Mouse (Mus musculus) regulatory T cell (primary cell): Measurements from ENCODE around the gene Rps28.
"Not testable (repeated sequence)": the region's sequence is repeated elsewhere in the genome, so short reads cannot be mapped to it uniquely, and the experiment has no call there.

Experiments
- in situ Hi-C: fragments of 300-600 bp; cut with MboI, MseI; formaldehyde crosslinking; loops from one replicate; pipeline ENCODE4 v1.15.1; 2025; ENCODE audit warnings: high pct_unique_total_duplicates

The Rps28 gene

DNA sequence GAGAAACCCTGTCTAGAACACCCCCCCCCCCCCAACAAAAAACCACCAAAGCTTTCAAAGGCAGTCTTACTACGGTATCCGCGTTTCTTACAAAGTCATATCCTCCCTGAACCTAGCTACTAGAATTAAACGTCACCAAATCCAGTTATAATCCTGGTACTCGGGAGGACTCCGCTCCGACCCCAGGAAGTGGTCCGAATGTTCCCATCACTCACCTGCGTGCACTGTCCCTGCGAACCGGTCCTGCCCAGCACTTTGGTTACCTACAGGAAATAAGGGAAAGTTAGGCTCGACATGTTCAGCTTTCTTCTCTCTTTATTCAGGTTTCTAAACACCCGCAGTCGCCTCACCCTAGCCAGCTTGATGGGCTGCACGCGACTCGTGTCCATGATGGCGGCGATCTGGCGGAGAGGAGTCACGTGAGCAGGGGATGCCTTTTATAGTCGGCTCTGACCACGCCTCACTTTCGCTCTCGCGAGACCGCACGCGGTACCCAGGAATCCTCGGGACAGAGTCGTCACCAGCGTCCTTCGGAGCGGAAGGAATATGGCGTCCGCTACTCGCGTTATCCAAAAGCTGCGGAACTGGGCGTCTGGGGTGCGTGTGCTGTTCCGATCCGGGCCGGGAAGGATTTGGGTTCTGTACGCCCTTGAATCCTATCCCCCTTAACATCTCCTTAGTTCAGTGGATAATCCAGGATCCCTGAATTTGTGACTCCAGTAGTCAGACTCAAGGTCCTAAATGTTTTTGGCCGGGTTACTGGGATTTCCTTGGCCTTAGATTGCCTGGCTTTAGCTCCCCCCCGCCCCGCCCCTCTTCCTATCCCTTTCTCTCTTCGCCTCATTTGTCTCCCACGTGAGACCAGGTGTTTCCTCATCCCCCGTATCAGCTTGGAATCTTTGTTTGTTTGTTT, at the start of gene Rps28, which contains the start of gene Ndufa7:
TSS of gene Rps28 (minus strand) at position 479 of the 913 bp plus-strand sequence.
TSS of gene Ndufa7 (plus strand) at position 489 of the 913 bp plus-strand sequence.
- in situ Hi-C loops: no loop called here

DNA sequence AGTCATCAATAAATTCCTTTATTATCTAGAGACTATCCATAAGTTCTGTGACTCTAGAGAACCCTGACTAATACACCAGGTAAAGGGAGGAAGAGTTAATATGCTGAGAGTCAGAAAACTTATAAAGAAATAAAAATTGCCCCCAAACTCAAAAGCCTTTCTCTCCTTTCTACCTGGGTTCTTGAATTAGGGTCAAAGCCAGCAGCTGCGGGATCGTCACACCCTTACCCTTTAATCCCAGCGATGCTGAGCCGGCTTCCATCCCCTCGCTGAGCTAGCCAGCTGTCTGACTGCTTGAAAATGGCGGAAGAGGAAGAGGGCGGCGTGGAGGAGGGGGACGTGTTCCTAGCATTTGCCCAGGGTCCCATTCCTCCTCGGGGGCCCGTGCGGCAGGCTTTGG, 49.2 kb upstream of the Rps28 start, which contains the start of gene Gm7029:
TSS of gene Gm7029 (plus strand) at position 301 of the 400 bp plus-strand sequence.
- in situ Hi-C loops: loop anchor here (5.0 kb wide), 1 partner anchor 34 kb away; the partner anchor contains the start of genes Daxx and Platr17

DNA sequence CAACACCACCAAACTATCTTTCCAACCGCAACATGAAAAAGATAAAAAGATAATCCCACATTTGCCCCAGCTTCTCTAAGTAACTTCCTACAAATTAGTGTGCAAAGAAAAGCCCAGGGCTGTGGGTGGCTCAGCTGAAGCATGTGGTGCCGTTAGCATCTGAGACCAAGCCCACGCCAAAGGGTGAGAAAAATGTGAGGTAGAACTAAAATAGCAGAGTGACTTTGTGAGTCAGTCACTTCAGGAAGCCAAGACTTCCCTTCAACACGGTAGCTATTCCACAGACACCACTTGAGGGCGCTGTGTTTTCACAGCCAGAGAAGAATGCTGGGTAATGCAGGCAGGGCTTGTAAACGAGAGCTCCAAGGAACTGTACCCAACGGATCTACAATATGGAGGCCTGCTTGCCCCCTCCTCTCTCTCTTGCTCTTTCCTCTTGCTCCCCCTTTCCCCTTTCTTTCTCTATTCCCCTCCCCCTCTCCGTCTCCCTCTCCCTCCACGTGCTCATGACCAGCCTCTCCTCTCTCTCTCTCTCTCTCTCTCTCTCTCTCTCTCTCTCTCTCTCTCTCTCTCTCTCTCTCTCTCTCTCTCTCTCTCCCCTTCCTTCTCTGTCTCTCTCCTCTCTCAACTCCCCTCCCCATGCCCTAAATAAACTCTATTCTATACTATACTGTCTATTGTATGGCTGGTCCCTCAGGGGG, 41.1 kb upstream of the Rps28 start:
- in situ Hi-C loops: no loop called here

DNA sequence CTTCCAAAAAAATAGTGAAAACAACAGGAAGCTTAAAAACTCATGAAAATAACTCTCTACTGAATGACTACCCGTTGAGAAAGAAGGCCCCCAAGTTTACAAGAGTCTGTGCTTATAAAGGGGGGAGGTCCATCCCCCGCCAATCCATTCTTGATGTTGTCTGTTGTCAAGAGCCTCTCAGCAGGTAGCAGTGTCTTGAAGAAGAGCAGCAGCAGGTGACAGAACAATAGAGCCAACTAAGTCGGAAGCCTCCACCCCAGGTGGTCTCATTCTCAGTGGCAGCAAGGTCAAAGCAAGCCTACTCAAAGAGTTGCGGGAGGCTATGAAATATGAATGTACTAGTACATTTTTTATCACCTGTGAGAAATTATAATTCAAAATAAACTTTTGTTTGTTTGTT, 33.5 kb upstream of the Rps28 start:
- in situ Hi-C loops: no loop called here

DNA sequence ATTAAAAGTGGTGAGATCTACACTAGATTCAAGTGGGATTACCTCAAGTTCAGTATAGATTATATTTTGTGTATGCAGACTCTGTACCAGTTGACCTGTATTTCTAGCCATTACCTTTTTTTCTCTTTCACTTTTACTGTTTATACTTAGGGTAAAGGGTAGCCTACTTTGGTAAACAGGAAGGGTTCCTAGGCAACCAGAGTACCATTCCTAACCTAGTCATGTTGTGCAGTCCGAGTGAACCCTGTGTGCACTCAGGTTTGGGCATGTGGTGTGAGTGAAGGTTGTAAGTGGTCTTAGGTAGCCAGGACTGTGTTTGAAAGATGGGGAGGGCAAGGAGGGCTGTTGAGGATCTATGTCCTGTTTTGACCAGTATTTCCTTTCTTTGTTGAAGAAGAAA, 27.0 kb upstream of the Rps28 start:
- in situ Hi-C loops: no loop called here

DNA sequence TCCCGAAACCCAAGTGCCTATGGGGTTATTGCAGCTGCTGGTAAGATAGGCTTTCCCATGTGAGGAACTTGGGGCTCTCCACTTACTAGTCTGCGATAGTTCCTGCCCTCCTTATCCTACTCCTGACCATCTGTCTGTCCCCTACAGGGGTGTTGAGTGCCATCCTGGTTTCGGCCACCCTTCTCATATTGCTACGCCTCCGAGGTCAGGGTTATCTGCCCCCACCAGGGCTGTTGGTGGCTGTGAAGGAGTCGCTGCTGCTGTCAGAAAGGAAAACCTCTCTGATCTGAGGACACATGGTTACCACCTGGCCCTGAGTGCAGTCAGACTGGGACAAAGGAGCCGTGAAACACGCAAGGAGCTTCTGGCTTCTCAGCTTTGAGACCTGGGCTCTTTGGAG, 23.8 kb upstream of the Rps28 start:
- in situ Hi-C loops: loop anchor here (5.0 kb wide), 1 partner anchor 34 kb away; no protein-coding TSS in a partner anchor

DNA sequence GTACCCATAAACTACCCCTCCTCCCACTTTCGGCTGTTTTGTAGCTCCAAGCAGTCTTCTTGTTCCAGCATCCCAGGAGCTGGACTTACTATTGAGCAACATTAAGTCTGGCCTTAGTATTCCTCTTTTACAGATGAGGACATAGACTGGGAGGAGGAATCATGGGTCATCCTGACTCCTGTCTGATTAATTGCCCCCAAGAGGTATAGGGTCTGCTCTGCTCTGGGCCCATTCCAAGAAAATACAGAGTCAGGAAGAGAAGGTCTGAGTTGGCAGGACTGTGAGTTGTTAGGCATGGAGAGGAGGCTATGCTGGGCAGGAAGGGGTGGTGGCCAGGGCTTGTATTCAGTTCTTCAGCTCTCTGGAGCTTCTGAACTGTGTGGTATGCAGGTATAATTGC, 19.8 kb upstream of the Rps28 start:
- in situ Hi-C loops: no loop called here

DNA sequence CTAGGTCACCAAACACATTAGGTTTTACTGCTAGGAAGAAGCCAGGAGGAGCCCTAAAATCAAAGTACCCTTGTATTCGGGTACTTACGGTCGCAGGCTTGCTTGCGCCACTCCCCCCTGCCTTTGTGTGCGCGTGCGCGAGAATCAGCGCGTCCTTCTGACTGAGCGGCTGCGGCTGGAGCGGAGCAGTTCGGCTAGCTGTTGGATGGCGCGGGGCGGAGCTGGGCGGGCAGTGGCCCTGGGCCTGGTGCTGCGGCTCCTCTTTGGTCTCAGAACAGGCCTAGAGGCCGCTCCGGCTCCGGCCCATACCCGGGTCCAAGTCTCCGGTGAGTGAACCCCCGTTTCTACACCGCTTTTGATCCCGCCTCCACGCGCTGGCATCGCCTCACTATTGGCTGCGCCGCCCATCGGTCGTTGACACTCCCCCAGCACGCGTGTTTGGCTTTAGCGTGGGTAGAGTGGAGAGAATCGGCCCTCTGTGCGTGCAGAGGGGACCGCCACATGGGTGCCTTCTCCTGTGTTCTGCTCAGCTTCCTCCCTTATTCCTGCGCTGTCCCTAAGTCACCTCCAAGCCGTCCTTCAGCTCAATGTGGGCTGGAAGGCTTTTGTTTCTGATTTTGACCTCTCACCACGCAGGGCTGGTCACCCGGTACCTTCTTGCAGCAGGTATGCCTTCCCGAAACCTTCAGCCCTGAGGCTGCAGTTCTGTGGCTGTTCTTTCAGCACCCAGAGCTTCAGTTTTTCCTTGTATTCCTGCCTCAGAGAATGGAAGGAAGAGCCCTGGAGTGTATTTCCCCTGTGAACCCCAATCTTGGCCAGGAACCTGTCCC, 18.8 kb upstream of the Rps28 start, which contains the start of gene Cd320:
TSS of gene Cd320 (plus strand) at position 126 of the 830 bp plus-strand sequence.
- in situ Hi-C loops: no loop called here

DNA sequence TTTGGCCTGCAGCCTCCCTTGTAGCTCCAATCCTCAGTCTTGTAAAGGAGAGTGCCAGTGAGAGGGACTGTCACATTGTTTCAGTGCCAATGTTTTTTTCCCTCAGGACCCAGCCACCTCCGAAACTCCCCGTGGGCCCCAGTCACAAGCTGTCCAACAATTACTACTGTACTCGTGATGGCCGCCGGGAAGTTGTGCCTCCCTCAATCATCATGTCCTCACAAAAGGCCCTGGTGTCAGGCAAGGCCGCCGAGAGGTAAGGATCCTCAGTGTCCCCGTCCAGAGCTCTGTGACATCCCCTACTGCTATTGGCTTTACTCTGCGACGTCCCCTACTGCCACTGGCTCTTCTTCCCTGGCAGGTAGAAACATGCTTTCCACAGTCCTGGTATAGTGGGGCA, 5.2 kb upstream of the Rps28 start:
- in situ Hi-C loops: no loop called here

DNA sequence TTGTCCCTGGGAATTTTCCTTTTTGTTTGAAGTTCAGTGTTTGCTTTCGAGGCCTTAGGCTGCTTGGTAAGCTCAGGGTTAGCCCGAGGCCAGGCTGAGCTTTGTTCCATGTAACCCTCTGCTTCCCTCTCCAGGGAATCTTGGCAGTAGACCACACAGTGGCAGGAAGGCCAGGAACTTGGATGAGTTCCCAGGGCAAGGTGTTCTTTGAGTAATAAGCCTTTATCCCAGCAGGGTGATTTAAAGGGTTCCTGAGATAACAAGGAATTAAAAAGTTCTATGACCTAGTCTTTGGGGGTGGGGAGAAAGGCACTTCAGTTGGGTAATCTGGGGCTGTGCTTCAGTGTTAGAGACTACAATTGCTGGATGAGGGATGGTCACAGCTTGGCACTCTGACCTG, 4.5 kb upstream of the Rps28 start:
- in situ Hi-C loops: no loop called here

DNA sequence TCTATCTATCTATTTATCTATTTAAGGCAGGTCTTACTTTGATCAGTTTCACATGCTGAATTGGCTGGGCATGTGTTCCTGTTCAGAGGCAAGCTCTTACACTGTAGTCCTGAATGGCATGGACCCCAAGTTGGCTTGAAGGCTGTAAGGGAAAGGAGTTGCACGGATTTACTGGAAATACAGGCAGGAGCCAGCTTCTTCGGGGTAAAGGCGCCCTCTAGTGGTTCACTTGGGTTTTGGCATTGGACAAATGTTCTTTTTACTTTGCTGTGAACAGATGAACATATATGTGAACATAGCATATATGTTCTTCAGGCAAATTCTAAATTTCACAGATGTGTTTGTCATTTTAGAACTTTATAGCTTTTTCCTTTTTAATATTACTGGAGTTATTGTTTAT, 2.5 kb upstream of the Rps28 start:
- in situ Hi-C loops: no loop called here

DNA sequence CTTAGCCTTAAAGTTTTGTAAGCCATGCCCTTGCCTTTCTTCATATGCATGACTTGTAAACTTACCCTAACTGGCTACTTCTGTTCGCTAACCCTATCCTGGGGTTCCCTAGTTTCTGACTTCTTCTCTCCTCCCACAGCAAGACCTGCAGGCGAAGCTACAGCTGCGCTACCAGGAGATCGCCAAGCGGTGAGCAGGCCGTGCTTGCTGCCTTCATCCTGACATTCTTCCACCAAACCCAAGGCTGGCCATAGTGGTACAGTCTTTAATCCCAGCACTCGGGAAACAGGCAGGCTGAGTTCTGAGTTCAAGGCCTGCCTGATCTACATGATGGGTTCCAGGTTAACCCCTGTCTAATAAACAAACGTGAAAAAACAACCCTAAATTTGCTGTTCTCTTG, 1.1 kb upstream of the Rps28 start:
- in situ Hi-C loops: no loop called here

DNA sequence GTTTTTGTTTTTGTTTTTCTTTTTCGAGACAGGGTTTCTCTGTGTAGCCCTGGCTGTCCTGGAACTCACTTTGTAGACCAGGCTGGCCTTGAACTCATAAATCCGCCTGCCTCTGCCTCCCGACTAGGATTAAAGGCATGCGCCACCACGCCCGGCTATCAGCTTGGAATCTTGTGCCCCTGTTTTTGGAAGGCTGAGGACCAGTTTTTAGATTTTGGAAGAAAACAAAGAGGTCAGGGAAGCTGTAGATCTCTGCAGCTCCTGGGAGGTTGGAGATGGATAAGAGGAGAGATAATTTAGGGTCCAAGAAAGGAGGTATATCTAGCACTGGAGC, 602 bp upstream of the Rps28 start:
- in situ Hi-C loops: not testable (repeated sequence)

DNA sequence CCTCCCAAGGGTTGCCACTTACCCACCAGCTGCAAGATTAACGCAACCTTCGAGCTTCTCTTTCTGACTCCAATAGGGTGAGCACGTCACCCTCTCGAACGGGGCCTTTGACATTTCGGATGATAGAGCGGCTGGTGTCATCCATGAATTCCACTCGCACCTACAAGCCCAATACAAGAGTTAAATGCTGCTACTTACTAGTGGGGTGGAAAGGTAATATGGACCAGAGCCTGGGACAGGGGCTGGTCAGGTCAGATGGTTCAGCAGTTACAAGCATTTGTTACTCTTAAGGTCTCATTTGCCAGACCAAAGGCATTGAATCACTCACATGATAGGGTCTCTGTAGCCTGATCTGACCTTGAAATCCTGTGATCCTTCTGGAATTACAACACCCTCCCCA, 1.2 kb downstream of the Rps28 start:
- in situ Hi-C loops: not testable (repeated sequence)

DNA sequence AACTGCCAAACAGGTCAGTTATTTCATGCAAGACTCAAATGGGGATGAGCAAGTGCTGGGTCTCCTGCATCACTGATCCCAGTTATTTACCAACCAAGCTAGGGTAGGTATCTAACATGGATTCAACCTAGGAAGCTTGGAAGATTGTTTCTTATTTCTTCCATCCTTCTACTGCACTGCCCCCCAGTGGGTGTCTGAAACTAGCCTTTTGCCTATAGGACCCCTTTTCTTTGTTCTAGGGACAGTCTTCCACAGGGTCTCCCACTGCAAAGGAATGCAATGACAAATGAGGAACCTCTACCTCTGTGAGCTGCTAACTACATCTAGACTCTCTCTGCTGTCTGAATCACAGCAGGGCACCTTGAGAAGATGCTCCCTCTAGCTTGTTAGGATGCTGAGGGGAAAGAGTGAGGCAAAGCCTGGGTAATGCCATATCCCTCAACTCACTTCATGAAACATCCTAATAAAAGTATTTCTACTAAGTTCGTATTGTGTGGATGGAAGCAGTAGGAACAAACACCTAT, 1.9 kb downstream of the Rps28 start:
- in situ Hi-C loops: no loop called here

DNA sequence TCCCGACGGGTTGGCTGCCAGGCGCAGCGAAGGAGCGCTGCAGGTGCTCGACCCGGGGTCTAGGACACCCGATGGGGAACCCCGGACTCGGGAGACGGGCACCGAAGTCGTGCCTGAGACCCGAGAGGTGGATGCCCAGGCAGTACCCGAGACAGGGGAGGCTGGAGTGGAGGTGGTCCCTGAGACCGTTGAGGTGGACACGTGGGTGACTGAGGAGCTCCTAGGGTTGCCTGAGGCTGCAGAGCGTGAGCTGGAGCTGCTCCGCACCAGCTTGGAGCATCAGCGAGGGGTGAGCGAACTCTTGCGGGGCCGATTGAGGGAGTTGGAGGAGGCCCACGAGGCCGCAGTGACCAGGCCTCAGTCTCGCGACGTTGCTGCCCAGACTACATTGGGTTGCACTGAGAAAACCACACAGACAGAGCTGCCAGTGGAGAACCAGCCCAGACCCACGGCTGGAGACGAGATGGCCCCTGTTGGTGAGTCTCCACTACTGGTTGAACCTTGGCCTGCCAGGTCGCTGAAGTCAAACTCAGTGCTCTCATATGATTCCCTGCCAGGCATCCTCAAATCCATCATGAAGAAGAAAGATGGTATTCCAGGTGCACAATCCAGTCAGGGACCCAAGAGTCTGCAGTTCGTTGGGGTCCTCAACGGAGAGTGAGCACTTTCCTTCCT, 6.3 kb downstream of the Rps28 start:
- in situ Hi-C loops: no loop called here

DNA sequence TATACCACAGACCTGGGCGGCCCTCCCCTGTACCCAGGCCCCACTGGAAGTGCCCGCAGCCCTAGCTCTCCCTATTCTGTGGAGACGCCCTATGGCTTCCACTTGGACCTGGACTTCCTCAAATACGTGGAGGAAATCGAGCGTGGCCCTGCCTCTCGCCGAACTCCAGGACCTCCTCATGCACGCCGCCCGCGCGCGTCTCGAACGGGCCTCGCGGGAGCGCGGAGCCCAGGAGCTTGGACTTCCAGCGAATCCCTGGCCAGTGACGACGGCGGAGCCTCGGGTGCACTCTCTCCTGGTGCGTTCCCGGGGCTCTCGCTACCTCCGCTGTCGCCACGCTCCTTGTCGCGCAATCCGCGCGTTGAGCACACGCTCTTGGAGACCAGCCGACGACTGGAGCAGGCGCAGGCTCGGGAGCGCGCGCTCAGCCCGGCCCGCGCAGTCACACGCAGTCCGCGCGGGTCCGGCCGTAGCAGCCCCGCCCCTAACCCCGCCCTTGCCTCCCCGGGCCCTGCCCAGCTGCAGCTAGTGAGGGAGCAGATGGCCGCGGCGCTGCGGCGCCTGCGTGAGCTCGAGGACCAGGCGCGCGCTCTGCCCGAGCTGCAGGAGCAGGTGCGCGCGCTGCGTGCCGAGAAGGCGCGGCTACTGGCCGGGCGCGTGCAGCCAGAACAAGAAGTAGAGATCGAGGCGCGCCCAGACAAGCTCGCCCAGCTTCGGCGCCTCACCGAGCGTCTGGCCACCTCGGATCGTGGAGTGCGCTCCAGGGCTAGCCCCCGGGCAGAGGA, 7.0 kb downstream of the Rps28 start:
- in situ Hi-C loops: no loop called here

DNA sequence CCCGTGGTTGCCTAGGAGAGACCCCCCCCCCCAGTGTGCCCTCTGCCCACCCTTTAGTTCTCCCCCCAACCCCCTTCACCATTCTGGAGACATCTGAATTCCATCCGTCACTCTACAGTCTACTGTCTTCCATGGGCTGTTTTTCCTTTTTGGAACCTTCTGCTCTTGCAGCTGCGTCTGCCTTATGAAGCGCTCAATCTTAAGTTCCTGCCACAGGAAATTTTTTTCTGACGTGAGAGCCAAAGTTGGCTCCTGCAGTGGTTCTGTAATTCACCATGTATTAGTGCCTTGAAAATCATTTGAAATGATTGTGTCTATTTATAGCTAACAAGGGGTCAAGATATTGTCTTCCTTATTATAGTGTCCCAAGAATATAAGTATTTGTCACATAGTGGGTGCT, 7.8 kb downstream of the Rps28 start:
- in situ Hi-C loops: no loop called here

DNA sequence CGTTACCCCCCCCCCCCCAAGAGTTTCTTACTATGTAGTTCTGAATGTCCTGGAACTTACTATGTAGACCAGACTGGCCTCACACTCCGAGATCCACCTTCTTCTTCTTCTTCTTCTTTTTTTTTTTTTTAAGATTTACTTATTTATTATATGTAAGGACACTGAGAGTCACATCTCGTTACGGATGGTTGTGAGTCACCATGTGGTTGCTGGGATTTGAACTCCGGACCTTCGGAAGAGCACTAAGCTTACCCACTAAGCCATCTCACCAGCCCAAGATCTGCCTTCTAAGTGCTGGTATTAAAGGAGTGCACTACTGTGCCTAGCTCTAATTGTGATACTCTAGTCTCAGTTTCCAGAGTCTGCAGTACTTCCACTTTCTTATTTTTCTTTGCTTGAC, 9.0 kb downstream of the Rps28 start:
- in situ Hi-C loops: no loop called here

DNA sequence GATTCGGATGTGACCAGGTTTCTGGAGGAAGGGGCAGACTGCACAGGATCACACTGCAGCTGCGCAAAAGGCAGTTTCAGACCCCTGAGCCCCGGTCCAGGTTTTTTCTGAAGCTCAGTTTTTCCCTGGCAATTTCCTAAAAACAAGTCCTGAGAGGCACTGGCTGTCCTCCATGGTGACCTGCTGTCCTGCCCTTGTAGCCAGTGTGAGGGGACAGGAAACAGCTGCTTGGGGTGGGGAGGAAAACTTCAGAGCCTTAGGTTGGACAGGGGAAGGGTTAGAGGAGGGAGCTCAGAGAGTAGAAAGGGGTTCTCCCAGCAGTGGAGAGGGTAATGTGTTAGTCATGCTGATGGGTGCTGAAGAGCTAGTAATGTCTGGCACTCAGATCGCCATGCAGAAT, 11.4 kb downstream of the Rps28 start:
- in situ Hi-C loops: no loop called here
